Mouse (Mus musculus) common myeloid progenitor, adult 5-6 weeks (primary cell): ENCODE measurements around the gene Pxmp2. TPM values are rescaled to one million over a fixed set of nuclear protein-coding genes. Genes with fewer than 3 reads are reported as not detected.

Experiments used
- ATAC-seq: replicated peaks from 2 replicates; pipeline ENCODE4 v1.8.0; 2016; ENCODE audit warnings: low read depth, mild to moderate bottlenecking, moderate TSS enrichment, inconsistent platforms; ENCODE audit not compliant: poor library complexity, severe bottlenecking
- total RNA-seq: library from RNA; stranded (forward); fragments of 200-1000, 187-1606 nt; gene quantifications from 2 replicates; pipeline ENCODE4 v1.2.3, GENCODE M21; 2017

The Pxmp2 gene
- total RNA-seq, 1 experiment from 2014 or later = 6.2 TPM

- ATAC-seq = no peak
These were observed 54.3 kb downstream of the Pxmp2 start for GRCm38 (mm10) chr5:110231638-110232037.

GRCm38 (mm10) chr5:110230780-110231461, 55.1 kb downstream of the Pxmp2 start, which contains the start of gene Ankle2:
Ankle2 (plus strand) TSS chr5:110231004.
- peak; percentile 91 for ATAC-seq

GRCm38 (mm10) chr5:110230401-110230779, 55.6 kb downstream of the Pxmp2 start:
- no peak for ATAC-seq

DNA sequence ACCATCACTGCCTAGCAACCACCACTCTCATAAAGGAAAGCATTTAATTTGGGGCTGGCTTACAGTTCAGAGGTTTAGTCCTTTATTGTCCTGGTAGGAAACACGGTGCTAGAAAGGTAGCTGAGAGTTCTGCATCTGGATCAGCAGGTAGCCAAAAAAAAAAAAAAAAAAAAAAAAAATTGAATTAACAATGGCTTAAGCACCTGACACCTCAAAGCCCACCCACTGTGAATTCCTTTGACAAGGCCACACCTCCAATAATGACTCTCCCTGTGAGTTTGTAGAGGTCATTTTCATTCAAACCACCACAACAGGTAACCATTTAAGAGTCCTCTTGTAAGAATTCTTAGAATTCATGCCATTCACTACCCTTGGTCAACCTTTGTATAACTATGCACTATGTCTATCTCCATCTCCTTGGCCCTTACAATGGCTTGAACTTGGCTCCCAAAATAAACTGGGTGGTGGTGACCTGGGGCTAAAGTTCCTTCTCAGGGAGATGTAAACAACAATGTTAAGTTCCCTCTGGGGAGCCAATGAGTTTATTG, 58.6 kb downstream of the Pxmp2 start:
- ATAC-seq = no peak

- ATAC-seq = no peak
These were observed 60.9 kb downstream of the Pxmp2 start for GRCm38 (mm10) chr5:110225056-110225455.

Other genes with a start within 250 kb of the Pxmp2 start
- 4.0 and 10.4 TPM in 2 replicates for gene Gm17655, start 213.7 kb downstream of the Pxmp2 start, total RNA-seq
- gene Gm35315, start 191.8 kb downstream of the Pxmp2 start, total RNA-seq = 3.0 and 4.6 TPM in 2 replicates
- gene Plcxd1, start 186.2 kb downstream of the Pxmp2 start, total RNA-seq = 0.05 TPM in 1 of 2 replicates, not detected in the other
- 15.7 and 18.0 TPM in 2 replicates for gene Gtpbp6, start 178.0 kb downstream of the Pxmp2 start, total RNA-seq
- 11.7 and 16.1 TPM in 2 replicates for gene Zfp605, start 176.1 kb downstream of the Pxmp2 start, total RNA-seq
- 46.9 and 66.0 TPM in 2 replicates for gene Chfr, start 150.3 kb downstream of the Pxmp2 start, total RNA-seq
- gene Golga3, start 109.5 kb downstream of the Pxmp2 start, total RNA-seq = 23.5 and 35.6 TPM in 2 replicates
- gene Ankle2, start 55.2 kb downstream of the Pxmp2 start, total RNA-seq = 55.2 and 75.7 TPM in 2 replicates
- 32.5 and 36.6 TPM in 2 replicates for gene Pgam5, start 16.3 kb downstream of the Pxmp2 start, total RNA-seq
- gene Pole, start 120 bp upstream of the Pxmp2 start, total RNA-seq = 61.1 and 69.1 TPM in 2 replicates
- gene P2rx2, start 57.0 kb upstream of the Pxmp2 start, total RNA-seq = 0.05 TPM in 1 of 2 replicates, not detected in the other
- not detected in 2 replicates for gene Lrcol1, start 58.5 kb upstream of the Pxmp2 start, total RNA-seq
- 6.7 and 13.9 TPM in 2 replicates for gene Fbrsl1, start 162.3 kb upstream of the Pxmp2 start, total RNA-seq